Mouse (Mus musculus) kidney, adult 8-10 months (tissue): ENCODE measurements around the gene Aqp2.
A peak's percentile ranks its signal among the peaks of the same experiment; 100 is the strongest.

ENCODE experiments used
- DNase-seq, 2 experiments: peaks; one replicate each; pipeline ENCODE4 v3.0.0; 2022

Aqp2 gene

DNA sequence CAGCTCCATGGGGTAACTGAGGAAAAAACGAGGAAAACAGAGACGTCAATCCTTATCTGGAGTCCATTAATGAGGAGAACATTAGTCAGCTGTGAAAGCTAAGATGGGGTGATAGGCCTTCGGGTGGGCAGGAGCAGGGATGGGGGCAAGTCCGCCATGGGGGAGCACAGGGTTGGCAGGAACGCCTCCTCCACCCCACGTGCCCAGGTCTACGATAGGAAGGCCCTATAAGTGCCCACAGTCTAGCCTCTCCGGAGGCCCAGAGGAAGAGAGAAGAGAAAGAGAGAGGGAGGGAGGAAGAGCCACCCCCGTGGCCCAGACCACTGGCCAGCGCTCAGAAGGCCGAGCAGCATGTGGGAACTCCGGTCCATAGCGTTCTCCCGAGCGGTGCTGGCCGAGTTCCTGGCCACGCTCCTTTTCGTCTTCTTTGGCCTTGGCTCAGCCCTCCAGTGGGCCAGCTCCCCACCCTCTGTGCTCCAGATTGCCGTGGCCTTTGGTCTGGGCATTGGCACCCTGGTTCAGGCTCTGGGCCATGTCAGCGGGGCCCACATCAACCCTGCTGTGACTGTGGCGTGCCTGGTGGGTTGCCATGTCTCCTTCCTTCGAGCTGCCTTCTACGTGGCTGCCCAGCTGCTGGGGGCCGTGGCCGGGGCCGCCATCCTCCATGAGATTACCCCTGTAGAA lies at the start of gene Aqp2:
TSS of gene Aqp2 (plus strand) at position 254 of the 684 bp plus-strand sequence.
- peak; percentile 22 to 25 for DNase-seq

DNA sequence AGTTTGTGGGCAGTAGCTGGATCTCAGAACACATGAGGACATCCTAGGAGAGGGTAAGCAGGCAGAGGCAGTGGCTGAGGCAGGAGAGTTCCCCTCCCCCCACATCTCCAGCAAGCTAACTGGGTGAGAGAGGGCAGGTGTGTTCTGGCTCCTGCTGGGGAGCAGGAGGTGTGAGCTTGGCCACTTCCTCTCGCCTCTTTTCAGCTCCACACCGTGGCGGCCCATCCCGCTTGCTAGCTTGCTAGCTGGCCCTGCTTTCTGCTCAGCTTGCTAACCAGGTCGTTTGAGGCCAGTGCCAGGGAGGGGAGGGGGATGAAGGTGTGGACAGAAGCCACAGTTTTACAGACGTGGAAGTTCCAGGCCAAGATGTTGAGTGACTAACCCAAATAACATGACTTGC lies 47.7 kb upstream of the Aqp2 start:
- no peak for DNase-seq

DNA sequence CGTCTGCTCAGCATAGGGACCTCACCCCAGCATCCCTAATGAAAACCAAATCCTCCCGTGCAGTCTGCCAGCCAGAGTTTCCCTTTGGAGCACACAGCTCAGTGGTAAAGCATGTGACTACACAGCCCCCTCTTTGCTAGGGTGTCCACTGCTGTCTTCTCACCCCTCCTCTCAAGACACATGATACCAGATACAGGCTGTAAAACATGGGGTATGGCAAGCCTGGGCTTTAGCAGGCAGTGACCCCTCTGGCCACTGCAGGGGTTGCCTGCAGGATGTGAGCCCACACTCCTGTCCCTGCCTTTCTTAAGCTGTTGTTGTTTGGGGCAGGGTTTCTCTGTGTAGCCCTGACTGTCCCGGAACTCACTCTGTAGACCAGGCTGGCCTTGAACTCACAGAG lies 46.8 kb upstream of the Aqp2 start:
- DNase-seq, result no peak

DNA sequence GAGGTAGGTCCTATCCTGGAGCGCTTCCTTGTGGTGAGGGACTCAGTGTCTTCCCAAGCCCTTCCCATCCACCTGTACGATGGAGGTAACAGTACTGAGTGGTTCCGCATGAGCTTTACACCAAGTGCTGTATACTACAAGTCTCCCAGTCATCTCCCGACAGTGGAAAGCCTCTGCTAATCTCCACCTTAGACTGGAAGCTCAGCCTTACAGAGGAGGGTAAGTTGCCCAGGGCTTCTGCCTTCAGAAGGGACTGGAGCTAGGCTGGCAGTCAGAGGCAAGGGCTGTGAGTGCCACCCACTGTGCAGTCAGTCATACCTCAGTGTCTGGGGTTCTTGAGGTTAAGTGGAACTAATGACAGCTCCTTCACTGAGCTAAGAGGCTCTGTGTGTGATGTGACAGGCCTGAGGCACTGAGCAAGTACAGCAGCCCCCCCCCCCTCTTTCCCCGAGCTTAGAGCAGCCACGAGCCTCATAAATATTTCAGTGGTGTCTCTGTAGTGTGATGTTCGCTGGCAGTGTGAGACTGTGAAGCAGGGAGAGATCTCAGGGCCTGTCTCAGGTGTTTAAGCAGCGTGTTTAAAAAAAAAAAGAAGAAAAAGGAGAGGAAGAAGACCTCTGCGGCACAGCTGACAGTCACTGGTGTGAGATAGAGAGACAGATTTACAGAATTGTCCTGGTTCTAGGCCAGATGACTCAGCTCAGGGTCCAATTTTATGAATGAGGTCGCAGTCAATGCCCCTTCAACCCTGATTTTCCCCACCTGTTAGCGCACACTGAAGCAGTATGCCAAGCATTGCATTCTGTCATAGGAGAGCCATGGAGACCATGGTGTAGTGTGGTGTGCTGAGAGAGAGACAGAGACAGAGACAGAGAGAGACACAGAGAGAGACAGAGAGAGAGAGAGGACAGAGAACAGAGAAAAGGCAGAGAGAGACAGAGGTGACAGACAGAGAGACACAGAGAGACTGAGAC lies 41.7 kb upstream of the Aqp2 start:
- no peak for DNase-seq

DNA sequence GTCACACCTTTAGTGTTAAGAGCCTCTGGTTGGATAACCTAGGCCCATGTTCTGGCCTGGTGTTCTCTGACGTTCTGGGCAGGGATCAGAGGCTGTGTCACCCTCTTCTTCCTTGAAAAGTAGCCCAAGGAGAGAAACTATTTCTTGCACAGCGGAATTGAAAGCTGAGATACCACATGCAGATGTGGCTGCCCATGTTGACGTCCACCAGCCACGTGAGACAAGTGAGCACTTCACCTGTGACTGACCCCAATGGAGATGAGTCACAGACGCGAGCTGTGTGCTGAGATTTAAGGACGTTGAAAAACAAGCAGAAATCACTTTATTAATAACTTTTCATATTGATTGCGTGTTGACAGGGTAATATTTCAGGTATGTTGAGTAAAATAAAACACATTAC lies 39.0 kb upstream of the Aqp2 start:
- DNase-seq, result no peak

DNA sequence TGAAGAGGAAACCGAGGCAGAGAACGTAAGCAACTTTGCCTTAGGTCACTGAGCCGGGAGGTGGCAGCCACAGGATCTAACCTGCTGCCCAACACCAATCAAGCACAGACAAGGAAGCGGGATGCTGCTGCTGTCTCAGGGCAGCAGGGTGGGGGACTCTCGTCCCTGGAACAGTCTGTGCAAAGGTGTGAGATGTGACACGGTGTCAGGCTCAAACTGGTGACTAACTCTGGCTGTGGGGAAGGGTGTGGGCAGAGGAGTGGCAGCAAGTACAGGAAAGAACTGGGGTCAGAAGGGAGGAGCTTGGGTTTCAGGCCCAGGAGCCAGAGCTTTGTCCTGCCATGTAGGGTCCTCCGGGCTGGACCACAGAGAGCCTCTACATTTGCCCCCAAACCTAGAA lies 34.8 kb upstream of the Aqp2 start:
- DNase-seq, result no peak

DNA sequence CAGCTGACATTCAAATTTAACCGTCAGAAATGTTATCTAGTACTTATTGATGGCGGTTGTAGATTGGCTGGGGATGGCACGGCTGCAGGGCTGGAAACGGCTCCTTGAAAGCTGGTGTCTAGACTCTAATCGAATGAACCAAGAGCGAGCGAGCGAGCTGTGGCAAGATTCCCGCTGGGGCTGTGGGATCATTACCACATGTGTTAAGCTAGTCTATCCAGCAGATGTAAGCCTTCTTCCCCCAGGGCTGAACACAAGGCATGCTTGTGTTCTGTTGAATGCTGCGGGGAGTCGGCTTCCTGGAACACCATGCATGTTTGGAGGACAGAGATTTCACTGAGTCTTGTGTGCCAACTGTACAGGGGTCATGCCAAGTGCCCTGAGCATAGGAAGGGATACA lies 32.3 kb upstream of the Aqp2 start:
- DNase-seq, result no peak

DNA sequence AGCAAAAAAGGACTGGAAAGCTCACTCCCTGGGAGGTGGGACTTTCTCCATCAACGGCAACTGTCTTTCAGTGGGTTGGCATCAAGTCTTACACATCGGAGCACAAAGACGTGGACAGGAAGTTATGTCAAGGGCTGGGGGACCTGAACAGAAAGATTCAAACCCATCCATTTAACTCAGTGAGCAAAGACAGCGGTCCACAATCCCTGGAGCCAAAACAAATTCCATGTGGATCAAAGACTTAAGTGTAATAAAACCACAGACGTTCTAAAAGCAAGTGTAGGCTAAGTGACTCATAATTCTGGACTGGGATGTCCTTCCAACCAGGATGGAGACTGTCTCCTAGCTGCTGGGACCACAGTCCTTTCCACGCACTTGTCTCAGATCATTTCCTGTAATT lies 31.1 kb upstream of the Aqp2 start:
- no peak for DNase-seq

DNA sequence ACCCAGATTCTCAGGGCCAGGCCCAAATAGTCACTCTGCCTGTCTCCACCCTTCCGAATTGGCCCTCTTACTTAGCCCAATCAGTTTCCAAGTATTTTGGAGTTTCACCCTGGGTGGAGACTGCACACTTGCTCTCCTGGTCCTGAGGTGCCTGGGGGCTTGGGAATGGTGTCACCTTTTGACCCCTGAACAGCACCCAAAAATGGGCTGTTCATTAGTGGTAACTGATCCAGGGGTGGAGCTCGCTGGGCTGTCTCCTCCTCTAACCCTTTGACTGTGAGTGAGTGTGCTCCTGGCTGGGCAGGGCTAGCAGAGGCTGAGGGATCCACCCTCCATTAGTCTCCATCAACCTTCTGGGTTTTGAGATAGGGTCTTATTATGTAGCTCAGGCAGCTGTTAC lies 29.0 kb upstream of the Aqp2 start:
- no peak for DNase-seq

DNA sequence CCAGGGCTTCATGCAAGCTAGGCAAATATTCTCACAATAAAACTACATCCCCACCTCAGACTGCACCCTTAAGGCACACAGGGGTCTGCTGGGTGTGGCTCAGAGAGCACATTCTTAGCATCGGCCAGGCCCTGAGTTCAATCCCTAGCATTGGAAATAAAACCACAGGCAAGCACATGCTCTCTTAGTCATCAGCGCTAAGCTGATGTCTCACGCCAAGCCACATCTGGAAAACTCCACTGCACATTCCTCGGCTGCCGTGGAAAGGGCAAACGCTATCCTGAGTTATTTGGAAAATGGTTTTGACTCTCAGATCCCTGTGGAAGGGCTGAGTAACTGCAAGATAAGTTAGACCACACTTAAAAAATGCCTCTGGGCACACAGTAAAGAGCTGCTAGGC lies 25.1 kb upstream of the Aqp2 start:
- no peak for DNase-seq

DNA sequence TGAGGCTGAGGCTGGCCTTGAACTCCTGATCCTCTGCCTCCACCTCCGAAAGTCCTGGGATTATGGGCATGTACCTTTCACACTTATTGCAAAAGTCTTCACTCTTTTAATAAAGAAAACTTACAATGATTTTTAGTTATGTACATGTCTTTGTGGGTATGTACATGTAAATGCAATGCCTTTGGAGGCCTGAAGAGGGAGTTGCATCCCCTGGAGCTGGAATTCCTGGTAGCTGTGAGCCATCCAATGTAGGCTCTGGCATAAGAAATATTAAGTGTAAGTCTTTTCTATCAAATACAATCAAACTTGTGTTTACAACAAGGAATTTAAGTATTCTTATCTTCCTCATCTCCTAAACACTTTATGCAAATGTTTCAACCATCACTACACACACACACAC lies 19.9 kb upstream of the Aqp2 start:
- DNase-seq, result no peak

DNA sequence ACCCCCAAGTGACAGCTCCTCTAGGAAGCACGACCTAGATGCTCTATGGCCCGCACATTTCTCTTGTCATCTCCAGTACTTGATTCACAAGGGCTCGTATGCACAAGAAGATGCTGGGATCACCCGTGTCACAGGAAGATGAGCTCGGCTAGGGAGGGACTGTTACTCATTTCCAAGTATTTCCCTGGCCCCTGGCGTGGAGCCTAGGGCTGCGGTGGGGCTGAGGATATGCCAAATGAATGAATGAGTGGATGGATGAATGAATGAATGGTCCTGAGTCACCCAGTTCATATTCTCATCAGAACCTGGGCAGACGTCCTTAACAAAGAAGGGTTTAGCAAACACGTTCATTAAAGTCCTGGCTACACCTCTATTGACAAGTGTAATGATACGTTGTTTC lies 18.6 kb upstream of the Aqp2 start:
- DNase-seq, result no peak

DNA sequence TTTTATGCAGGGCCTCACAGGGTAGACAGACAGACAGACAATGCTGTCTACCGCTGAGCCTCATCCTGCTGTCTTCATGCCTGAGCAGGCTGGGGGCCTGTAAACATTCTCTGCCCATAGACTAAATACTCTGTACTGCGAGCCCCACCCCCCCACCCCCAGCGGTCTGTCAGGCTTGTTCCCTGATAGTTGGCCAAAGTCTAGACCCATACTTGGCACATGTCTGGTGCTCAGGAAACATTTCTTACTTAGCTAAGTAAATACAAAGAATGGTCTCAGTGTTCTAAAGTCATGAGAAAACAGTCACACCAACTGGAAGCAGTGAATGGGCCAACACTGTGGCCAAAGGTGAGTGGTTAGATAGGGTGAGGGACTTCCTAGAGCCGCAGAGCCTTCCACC lies 11.5 kb upstream of the Aqp2 start:
- peak in 1 of 2 experiments; percentile 34 for DNase-seq

DNA sequence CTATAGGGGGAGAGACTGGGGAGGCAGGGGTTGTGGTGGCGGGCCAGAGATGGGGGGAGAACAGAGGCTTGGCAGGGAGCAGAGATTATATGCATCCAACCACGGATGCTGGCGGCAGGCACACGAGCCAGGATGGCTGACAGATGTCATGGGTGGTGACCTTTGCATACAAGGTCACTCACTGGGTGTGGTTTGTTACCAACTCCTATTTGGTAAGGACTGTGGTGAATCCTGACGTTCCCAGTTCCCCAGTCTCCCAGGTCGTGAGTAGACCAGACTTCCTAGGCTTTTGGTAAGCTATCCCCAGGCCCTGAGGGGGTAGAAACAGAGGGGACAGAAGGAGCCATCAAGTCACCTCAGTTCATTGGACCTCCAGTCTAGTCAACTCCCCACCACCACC lies 10.2 kb upstream of the Aqp2 start:
- DNase-seq, result no peak

DNA sequence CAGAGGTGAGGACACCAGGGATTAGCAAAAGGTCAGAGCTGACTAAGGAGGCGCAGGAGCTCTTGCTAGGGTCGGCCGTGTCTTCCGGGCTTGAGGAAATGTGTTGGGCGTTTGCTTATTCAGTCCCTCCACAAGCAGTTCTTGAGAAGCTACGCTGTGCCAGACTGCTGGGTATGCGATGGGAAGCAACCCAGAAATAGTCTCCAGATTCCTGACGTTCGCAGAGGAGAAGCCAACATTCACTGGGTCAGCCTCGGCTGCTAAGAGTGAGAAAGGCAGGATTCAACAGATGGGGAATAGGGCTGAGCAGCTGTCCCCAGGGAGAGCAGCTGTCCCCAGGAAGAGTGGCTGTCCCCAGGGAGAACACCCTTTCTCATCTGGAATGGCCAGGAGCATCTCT lies 9.7 kb upstream of the Aqp2 start:
- DNase-seq, result no peak

DNA sequence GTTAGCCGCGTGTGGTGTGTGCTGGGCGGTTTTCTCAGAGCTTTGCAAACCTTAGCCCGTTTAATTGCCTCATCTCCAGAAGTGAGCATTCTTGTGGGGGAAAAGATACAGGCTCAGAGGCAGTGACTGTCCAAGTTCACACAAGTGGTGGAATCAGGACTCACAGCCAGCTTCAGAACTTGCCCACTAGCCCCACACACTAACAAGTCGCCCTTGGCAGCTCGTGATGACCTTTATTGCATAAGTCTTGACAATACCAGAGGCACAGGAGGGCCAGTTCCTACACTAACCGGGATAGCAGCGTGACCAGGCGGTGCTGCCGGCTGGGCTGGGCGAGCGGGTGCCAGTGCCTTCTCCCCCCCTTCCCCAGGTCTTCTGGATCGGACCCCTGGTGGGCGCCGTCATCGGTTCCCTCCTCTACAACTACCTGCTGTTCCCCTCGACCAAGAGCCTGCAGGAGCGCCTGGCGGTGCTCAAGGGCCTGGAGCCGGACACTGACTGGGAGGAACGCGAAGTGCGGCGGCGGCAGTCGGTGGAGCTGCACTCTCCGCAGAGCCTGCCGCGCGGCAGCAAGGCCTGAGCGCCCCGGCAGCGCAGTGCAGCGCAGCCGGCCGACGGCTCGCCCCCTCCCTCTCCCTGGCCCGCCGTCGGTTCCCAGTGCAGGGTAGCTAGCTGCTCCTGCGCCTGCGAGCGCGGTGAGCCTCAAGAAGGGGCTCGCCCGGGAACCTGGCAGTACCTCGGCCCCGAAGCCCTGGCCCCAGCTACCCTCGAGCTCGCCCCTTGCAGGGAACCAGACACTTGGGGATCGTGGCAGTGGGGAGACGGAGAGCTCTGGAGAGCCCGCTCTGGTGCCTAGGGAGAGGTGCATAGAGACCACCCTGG lies 4.8 kb downstream of the Aqp2 start:
- DNase-seq, result peak in 1 of 2 experiments; percentile 39

DNA sequence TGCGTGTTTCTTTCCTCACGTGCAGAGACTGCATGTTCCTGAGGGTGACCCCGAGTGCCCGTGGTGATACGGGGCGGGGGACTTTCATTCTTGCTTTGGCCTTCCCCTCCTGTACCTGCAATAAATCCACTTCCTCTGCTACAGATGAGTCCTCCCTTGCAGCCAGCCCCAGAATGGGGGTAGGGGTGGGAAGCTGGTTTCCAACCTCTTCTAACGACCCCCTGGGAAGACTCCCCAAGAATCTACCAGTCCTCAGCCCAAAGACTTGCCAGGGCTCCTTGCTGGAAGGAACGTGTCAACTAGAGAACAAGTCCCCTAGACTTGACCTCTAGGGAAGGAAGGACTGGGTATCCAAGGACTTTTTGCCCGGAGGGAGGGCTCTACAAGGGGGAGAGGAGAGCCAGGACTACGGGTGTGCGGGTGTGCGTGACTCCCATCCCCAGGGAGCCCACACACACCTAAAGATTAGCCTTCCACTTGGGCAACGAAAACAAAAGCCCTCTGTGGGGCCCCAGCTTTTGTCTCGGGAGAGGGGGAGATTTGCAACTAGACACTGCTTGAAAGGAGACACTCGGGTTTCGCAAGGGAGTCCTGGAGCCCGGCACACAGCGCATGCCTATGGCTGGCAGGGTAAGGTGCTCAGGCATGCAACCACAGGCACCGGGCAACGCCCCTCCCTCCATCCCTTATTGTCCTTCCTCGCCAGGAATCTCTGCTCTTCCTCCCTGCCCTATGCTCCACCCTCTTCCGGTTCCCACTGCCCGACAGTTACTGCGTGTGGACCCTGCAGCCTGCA lies 5.8 kb downstream of the Aqp2 start:
- DNase-seq, result no peak

DNA sequence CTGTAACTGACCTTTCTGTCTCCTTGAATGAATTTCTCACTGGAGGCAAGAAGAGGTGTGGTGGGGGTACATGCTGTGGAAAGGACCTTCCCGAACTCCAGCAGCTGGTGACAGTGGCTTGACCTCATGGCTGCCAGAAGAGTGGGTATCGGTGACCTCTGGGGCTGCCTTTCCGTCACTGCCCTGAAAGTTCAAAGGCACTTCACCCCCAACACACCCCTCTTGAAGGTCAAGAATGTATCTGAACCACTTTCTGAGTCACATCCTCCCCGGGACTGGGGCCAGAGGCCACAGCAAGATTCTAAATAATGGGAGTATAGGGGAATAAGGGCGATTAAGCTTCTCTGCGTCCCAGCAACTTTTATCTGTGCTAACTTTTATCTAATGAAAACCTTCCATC lies 6.9 kb downstream of the Aqp2 start:
- DNase-seq, result no peak

DNA sequence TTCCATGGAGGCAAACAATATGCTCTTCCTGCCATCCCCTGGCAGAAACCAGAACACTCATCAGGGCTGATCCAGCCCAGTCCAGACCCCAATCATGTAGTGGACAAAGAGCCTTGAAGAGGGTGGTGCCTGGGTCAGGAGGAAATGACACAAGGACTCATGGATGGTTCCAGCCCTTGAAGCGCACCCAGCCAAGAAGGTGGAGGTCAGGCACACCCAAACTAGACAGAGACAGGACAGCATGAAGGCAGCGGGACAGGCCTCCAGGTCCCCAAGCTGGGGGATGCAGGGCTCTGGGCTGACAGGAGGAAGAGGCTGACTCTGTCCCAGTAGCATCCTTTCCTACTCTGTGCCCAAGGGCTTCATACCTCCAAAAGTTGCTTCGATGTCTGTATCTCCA lies 7.7 kb downstream of the Aqp2 start:
- DNase-seq, result no peak

DNA sequence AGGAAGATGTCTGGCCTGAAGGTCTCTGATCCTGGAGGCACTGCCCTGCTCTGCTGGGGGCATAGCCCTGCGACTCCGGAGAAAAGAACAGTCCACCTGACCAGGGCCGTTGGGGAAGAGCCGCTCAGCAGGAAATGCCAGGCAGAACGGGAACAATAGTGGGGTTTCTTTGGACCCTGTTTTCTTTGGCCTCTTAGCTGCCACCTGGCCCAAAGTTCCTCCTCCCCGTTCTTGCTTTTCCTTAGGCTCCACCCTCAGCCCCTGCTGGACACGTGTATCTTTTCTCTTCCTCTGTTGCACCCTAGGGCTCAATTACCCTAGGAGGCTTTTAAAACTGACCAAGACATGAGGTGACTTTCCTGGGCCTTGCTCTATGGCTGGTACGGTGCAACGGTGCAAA lies 10.4 kb downstream of the Aqp2 start:
- DNase-seq, result no peak

DNA sequence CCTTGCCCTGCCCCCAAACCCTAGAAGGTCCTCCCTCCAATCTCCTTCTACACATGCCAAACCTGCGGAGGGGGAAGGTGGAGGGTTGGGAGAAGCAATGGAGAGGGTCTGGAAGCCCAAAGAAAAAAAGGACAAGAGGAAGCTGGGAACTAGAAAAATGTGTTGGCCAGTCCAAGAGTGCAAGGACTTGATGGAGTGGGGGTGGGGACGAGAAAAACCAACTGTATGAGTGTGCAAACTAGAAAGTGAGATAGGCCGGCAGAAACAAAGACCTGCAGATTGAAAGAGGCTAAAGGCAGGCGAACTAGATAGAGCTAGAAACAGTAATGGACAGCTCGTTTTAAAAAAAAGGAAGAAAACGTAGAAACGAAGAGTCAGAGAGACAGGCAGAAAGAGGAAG lies 10.8 kb downstream of the Aqp2 start:
- no peak for DNase-seq

DNA sequence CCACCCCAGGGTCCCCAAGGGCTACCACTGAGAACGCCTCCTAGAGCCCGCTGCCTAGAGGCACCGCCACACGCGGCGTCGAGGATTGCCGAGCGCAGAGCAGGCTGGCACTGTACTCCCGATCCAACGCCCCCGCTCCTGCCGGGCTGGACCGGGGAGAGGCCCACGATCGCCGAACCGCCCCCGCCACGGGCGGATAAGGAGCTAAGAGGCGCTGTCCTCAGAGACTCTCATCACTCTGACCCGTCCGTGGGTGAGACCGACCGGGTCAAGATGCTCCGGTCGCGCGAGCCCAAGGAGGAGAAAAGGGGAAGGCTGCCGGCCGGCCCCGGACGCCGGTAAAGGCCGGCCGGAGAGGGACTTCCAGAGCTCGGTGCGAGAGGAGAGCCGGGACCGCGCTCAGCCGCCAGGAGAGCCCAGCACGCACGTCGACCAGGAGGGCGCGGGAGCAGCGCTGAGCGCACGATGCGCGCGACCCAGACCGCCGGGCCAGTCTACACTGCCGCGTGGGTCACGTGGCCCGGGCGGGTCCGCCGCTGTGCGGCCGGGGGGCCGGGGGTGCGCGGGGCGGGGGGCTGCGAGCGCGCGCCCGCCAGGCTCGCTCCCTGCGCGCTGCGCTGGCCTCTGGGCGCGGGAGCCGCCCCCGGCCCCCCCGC lies 11.7 kb downstream of the Aqp2 start, which contains the start of gene Aqp5:
TSS of gene Aqp5 (plus strand) at position 354 of the 656 bp plus-strand sequence.
- no peak for DNase-seq
